ENCODE assay signal across 18 mouse cellular contexts in genomic region chr14:57315551-57315950, GRCm38 (mm10).
DNase-seq lines count a peak whose midpoint lies in the region; ATAC-seq lines count a peak whose summit lies in the region.
"Had no signal": no experiment of that assay in that cellular context is flagged by ENCODE, and none has a peak within 500 bp of the region (broad histone marks: within the 10 kb centered on the region; RNA-seq: fewer than 3 reads in every experiment).

No protein-coding gene starts in this region.

- no peaks in the 10 kb centered on the region for H3K27me3 ChIP-seq in forebrain, embryonic 13.5 days
- H3K27me3 ChIP-seq in forebrain, embryonic 10.5 days (ENCODE audit: poor library complexity, severe bottlenecking): no peaks in the 10 kb centered on the region
- H3K27me3 ChIP-seq in hindbrain, embryonic 12.5 days: no peaks in the 10 kb centered on the region
- H3K27me3 ChIP-seq: embryonic facial prominence, embryonic 15.5 days; liver, embryonic 12.5 days had no signal

- peaks cover 7% of the 10 kb centered on the region for H3K4me1 ChIP-seq in forebrain, embryonic 13.5 days
- peaks cover 24% of the 10 kb centered on the region for H3K4me1 ChIP-seq in forebrain, embryonic 10.5 days
- no peaks in the 10 kb centered on the region for H3K4me1 ChIP-seq in hindbrain, embryonic 12.5 days

- H3K4me3 ChIP-seq in forebrain, embryonic 13.5 days: no peak overlapping the region
- no peak overlapping the region for H3K4me3 ChIP-seq in forebrain, embryonic 10.5 days
- H3K4me3 ChIP-seq in hindbrain, embryonic 12.5 days: no peak overlapping the region
- H3K4me3 ChIP-seq: embryonic facial prominence, embryonic 15.5 days; heart, adult 2 months; liver, embryonic 12.5 days had no signal

- H3K27ac ChIP-seq in forebrain, embryonic 13.5 days: 0 out of 2 replicates have a peak overlapping the region, but pooled peaks have one; percentile 32
- H3K27ac ChIP-seq in forebrain, embryonic 10.5 days: no peak overlapping the region
- peak overlapping the region; percentile 66; the same call in 1 of the 2 replicates for H3K27ac ChIP-seq in hindbrain, embryonic 12.5 days
- H3K27ac ChIP-seq: embryonic facial prominence, embryonic 15.5 days; heart, adult 2 months; liver, embryonic 12.5 days; macrophage had no signal

- no peak for ATAC-seq in forebrain, embryonic 13.5 days
- ATAC-seq in hindbrain, embryonic 12.5 days (ENCODE audit: low FRiP score): no peak
- ATAC-seq: intestine, postnatal 0 days; liver, embryonic 12.5 days had no signal

- H3K36me3 ChIP-seq in forebrain, embryonic 13.5 days (ENCODE audit: poor library complexity, severe bottlenecking): no peaks in the 10 kb centered on the region
- H3K36me3 ChIP-seq in forebrain, embryonic 10.5 days (replicated peaks): no peaks in the 10 kb centered on the region
- H3K36me3 ChIP-seq in hindbrain, embryonic 12.5 days: no peaks in the 10 kb centered on the region
- H3K36me3 ChIP-seq: embryonic facial prominence, embryonic 15.5 days; liver, embryonic 12.5 days had no signal

- no peak overlapping the region for H3K4me2 ChIP-seq in forebrain, embryonic 13.5 days
- no peak overlapping the region for H3K4me2 ChIP-seq in hindbrain, embryonic 12.5 days (replicated peaks)
- H3K4me2 ChIP-seq: embryonic facial prominence, embryonic 15.5 days; liver, embryonic 12.5 days had no signal

- H3K9ac ChIP-seq in forebrain, embryonic 13.5 days: no peak overlapping the region
- H3K9ac ChIP-seq in hindbrain, embryonic 12.5 days: no peak overlapping the region
- H3K9ac ChIP-seq: embryonic facial prominence, embryonic 15.5 days; liver, embryonic 12.5 days had no signal

- 45% methylated on average over 7 of the region's 7 CpGs for WGBS in forebrain, embryonic 13.5 days
- WGBS in forebrain, embryonic 10.5 days: 69% methylated on average over 7 of the region's 7 CpGs
- 52% methylated on average over 7 of the region's 7 CpGs for WGBS in hindbrain, embryonic 12.5 days

- H3K9me3 ChIP-seq in forebrain, embryonic 13.5 days (replicated peaks): no peaks in the 10 kb centered on the region
- no peaks in the 10 kb centered on the region for H3K9me3 ChIP-seq in forebrain, embryonic 10.5 days
- H3K9me3 ChIP-seq in hindbrain, embryonic 12.5 days (replicated peaks): no peaks in the 10 kb centered on the region
- H3K9me3 ChIP-seq: embryonic facial prominence, embryonic 15.5 days; liver, embryonic 12.5 days had no signal

- no peak for DNase-seq in forebrain, embryonic 10.5 days (ENCODE audit: extremely low spot score, low spot score)
- DNase-seq in retina, postnatal 1 day: peak; percentile 16
- no peak for DNase-seq in retina, embryonic 14.5 days (ENCODE audit: low spot score)
- DNase-seq in cerebellum, adult 11-12 months: no peak
- no peak for DNase-seq in kidney, postnatal 4 days
- no peak for DNase-seq in layer of hippocampus, adult 9-11 months
- DNase-seq: B cell, adult 2 months; cerebellum, adult 9-10 months; heart, adult 2 months; heart, postnatal 10 days; kidney, postnatal 36 days; thymus, adult 2 months had no signal
